Mouse (Mus musculus) cerebellum, adult 18-20 months (tissue): ENCODE data around the gene Camta1.
A peak's percentile ranks its signal among the peaks of the same experiment; 100 is the strongest.

Source experiments
- DNase-seq, 2 experiments: peaks; one replicate each; pipeline ENCODE4 v3.0.0; 2021

The Camta1 gene

DNA sequence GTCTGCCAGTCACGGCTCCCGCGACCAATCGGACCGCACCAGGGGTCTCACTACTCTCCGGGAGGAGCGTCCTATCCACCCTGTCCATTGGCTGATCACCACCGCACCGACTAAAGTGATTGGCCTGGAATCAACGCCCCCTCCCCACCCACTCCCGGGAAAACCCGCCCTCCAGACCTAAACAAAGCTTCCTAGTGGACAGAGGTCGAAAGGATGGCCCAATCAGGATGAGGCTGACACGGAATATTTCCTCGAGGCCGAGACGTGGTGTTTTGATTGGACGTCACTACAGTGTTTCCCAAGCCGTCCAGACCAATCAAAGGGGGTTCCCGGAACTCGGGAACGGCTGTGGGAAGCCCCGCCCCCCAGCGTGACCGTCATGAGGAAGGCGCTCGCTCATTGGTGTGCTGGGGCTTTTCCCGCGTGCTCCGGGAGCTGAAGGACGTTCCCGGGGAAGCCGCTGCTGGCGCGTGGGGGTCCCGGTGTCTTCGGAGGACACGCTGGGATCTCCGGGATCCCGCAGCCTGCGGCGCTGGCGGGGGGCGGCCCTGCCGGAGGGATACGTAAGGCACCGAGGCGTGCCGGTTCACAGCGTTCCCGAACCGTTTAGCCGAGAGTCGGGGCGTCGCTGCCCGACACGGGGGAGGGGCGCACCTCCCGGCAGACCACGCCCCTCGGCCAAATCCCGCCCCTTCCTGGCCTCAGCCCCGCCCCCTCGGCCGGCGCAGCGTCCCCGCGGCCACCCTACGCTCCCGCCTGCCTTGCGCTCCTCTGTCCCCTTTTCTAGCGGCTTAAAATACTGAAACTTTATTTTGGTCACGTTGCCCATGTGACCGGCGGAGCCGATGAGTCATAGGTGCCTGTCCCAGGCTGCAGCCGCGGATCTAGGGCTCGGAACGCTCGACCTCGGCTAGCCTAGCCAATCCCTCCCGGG is at the start of gene Camta1:
Gene Camta1 (minus strand): TSS at position 71 of the 934 bp plus-strand sequence.
- peak; percentile 99 to 100 for DNase-seq

DNA sequence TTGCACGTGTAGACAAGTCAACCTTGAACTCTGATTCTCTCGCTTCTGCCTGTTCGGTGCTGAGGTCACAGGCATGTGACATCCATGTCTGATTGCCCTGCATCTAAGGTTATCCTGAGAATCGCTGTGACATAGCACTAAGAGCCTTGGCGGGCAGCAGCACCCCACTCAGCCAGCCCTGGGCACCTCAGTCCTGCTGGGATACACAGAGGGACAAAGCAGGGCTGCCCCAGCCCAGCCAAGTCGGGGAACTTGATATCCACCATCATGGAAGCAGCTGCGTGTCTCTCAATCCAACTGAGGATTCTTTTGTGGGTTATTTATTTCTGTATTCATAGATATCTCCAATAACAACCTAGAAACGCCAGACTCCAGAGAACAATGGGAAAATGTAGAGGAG is 47.1 kb upstream of the Camta1 start:
- DNase-seq, result no peak

DNA sequence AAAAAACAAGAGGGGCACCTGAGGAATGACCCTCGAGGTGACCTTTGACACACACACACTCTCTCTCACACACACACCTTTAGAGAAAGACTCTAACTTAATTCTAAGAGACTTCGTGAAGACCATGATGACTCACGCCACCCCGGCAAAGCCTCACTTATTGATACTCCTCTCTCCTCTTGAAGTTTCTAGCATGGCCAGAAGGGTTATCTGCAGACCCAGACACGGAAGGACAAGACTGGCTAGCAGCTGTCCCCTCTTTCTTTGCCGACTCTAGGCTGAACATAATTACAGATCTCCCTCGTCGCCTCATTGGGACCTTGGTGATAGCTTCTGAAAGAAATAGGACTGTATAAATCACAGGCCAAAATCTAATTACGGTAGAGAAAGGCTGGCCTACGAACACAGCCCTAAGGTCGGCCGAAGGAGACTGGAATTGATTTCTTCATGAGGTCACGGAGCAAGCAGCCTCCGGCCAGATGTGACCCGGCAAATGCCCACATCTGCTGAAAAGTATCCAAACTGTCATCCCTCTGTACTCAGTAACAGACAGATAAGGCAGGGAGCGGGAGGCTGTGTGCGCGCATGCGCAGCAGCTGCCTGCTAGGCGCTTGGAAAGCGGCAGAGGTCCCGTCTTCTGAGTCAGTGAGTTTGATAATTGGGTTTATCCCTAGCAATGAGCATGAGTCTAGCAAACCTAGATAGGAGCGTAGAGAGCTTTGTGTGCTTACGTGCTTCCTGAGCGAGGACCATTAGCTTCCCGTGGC is 46.1 kb upstream of the Camta1 start:
- no peak for DNase-seq

DNA sequence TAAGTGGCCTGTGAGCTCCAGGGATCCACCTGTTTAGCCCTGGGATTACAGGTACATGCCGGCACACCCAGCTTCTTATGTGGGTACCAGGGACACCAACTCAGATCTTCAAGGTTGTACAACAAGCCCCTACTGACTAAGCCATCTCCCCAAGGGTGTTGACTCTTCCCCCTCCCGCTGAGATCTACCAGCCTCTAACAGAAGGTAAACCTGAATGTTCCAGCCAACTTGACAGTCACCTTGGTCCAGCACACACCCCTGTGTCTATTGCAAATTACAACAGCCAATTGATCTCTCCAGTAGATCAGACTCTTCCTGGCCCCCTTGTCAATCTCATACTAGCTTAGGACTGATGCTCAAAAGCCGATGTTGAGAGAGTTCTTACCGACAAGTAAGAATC is 43.9 kb upstream of the Camta1 start:
- DNase-seq, result no peak

DNA sequence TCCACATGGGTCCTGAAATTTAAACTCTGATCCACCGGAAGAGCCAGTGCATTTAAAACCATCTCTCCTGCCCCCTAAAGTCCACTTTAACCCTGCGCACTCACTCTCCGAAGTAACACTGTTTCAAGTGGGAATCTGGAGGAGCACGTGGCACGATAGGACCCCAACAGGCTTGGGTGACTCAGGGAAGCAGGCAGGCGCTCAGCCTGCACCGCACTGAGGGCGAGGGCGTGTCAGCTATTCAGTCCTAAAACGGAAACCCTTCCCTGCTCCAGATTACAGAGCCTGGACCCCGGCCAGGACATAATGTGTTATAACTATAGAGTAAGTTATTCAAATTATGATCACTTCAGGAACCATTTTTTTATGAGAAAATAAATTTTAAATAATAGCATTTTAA is 42.4 kb upstream of the Camta1 start:
- no peak for DNase-seq

DNA sequence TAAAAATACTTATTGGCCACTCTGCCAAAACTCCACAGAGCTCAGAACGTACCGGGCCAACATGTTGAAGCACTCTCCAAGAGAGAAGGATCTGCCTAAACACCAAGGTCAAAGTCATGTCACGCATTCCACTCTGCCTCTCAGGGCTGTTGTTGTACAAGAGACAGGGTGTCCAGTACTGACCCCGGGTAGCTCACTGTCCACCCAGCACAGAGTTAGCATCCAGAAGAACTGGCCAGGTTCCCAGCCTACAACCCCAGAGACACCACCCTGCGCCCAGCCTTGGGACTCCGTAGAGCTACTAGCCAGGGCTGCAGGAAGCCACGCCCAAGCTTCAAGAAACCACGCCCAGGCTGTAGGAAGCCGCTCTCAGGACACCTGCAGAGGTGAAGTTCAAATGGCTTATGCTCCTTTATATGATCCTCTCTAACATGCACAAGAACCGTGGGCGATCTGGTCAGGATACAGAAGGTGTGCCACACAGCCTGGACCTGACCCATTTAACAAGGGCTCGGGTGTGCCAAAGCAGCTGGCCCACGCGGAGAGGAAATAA is 41.1 kb upstream of the Camta1 start:
- peak; percentile 60 to 66 for DNase-seq

DNA sequence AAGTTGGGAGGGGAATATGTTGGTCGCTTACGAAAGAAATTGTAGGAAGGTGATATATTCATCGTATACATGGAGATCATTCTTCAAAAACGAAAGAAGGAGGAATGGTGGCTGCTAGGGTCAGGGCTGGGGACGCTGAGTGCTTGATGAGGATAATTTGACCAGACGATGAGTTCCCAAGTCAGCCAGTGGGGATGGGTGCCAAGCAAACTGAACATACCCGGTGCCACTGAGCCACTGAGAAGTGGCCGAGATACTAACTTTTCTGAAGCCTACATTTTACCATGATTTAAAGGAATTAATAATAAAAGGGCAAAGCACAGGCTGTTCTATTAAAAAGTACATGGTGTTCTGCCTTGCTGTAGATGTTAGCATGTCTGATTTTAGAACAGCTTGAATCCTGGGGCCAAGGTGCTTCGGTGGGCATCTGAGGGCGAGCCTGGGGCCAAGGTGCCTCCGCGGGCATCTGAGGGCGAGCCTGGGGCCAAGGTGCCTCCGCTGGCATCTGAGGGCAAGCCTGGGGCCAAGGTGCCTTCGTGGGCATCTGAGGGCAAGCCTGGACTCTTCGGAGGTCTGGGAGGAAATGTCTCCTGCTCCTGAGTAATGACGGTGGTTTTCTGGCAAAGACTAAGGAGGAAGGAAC is 40.5 kb upstream of the Camta1 start:
- peak in 1 of 2 experiments; percentile 33 for DNase-seq

DNA sequence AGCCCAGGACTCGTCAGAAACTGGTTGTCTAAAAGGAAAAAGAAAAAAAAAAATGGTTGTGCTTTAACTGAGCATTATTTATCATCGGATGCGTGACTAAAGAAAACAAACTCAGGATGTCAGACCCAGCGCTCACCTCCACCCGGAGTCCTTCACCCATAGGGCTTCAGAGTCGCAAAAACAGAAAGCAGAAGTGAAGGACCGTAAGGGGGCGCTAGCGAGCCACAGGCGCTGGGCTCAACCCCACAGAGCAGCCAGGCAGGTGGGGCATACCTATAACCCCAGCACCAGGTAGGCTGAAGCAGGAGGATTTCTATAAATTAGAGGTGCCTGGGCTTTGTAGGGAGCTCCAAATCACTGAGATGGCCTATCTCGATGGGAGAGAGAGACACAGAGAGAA is 39.7 kb upstream of the Camta1 start:
- DNase-seq, result peak in 1 of 2 experiments; percentile 35

DNA sequence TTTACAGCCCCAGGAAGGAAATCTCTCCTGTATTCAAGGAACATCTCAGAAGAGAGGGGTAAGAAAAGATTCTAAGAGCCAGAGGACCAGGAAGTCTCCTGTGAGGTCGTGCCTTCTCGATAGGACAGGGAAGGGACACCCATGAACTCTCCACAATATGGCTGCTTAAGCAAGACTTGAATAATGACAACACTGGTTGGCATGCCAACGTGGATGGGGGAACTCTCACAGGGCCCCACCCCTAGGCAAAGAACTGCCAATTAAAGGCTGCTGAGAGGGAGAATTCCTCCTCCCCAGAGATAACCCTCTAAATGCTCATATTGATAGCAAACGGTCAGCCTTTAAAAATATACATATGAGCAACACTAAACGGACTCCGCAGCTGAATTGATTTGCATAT is 39.1 kb upstream of the Camta1 start:
- DNase-seq, result no peak

DNA sequence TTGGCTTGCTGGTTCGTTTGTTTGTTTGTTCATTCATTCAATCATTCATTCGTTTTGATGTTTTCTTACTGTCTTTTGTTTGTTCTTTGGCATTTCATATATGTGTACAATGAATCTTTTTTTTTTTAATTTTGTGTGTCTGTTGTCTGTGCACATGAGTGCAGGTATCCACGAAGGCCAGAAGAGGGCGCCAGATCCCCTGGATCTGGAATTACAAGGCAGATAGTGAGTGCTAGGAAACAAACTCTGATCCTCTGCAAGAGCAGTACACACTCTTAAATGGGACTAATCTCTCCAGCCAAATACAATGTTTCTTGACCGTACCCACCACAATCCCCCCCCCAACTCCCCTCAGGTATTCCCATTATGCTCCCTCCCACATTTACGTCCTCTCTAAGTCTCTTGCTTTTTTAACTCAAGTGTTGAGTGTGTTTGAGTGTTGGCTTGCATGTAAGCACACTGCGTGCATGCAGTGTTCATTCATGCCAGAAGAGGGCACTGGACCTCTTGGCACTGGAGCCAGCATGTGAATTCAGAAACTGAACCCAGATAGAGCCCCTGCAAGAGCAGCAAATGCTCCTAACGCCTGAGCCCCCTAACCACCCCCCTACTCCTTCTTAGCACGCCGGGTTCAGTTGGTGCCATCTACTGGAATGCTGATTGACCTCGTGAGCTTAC is 38.2 kb upstream of the Camta1 start:
- DNase-seq, result no peak

DNA sequence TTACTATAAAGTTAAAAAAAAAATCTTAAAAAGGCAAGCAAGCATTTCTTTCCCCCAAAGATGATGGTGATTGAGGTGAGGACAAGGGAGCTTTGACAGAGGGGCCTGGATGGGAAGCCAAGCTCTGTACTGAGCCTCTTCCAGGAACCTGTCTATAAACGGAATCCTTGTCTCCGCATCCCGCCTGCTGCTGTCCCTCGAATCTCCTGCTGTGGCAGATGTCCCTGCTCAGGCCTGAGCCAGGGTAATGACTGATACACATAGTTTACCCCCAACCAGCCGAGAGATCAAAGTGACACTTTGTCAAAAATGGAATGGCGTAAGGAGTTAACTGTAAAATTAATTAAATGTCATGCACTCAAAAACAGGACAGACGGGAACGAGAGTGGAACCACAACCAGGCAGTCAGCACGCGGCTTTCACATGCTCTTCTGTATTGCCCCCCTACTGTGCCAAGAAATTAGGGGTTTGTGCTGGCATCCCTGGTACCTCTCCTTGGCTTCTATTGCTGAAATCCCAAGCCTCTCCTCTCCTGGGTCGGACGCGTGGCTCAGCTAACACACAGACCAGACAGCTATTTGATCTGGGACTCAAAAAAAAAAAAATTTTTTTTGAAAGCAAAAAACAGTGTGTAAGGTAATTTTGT is 37.0 kb upstream of the Camta1 start:
- no peak for DNase-seq

DNA sequence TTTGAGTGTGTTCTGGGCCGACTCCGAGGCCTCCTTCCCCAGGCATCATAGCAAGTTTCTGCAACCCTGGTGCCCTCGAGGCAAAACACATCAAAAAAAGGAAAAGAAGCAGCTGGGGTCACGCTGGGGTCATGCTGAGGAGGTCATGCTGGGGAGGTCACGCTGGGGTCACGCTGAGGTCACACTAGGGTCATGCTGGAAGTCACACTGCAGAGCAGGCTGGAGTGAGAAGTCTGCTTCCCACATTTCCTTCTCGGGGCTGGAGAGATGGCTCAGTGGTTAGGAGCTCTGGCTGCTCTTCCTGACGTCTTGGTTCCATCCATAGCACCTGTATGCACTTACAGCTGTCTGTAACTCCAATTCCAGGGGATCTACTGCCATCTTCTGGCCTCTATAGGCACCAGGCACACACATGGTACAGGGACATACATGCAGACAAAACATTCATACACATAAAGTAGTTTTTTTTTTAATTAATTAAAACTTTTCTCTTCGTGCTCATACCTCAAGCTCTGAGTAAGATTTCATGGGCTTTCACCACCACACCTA is 35.5 kb upstream of the Camta1 start:
- DNase-seq, result no peak

DNA sequence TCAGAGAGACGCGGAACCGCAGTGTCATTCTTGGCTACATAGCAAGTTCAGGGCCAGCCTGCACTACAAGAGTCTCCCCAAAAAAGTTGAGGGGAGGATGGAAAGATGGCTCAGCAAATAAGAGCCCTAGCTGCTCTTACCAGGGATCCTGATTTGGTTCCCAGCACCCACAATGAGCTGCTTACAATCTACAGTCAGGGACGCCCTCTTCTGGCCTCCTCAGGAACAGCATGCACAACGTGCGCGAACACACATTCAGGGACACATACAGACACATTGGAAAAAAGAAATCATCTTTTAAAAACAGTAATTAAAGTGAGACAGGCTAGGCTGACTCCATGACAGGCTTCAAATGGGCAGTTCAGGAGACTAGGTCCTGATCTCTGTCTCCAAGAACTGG is 33.9 kb upstream of the Camta1 start:
- DNase-seq, result no peak

DNA sequence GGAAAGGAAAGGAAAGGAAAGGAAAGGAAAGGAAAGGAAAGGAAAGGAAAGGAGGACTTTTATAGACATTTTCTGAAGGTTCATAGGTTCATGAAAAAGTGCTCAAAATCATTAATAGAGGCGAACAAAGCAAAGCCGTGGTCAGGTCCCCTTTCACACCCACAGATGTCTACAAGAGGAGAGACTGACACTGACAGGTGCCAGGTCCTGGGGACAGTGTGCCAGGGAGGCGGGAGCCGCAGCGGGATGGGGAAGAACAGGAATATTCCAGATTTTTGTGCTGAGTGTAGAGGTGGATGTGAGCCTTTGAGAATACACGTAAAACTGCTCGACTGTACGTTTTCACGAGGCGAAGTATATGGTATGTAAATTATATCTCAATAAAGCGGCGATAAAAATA is 33.2 kb upstream of the Camta1 start:
- DNase-seq, result no peak

DNA sequence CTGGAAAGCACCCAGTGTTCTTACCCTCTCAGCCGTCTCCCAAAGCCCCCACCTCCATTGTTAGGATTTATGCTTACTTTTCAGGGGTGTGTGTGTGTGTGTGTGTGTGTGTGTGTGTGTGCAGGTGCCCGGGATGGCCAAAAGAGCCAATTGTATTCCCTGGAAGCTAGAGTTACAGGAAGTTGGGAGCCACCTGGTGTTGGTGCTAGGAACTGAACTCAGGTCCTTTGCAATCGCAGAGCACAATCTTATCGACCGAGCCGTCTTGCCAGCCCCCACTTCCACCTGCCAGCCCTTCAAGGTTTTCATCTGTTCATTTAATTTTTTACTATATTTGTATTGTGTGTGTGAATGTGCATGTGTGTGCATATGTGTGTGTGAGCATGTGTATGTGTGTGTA is 31.6 kb upstream of the Camta1 start:
- DNase-seq, result no peak

DNA sequence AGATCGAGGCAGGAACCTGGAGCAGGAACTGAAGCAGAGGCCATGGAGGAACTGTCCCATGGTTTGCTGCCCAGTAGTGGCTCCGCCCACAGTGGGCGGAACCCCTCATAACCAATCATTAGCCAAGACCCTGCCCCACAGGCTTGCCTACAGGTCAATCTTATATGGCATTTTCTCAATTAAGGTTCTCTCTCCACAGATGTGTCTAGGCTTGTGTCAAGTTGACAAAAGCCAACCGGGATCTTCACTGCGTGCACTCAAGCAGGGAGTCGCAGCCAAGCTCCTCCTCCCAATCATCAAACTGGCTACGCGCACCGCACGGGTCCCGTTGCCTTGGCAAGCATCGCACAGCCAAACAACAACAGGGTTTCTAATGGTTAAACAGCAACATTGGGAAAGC is 19.9 kb upstream of the Camta1 start:
- DNase-seq, result no peak

DNA sequence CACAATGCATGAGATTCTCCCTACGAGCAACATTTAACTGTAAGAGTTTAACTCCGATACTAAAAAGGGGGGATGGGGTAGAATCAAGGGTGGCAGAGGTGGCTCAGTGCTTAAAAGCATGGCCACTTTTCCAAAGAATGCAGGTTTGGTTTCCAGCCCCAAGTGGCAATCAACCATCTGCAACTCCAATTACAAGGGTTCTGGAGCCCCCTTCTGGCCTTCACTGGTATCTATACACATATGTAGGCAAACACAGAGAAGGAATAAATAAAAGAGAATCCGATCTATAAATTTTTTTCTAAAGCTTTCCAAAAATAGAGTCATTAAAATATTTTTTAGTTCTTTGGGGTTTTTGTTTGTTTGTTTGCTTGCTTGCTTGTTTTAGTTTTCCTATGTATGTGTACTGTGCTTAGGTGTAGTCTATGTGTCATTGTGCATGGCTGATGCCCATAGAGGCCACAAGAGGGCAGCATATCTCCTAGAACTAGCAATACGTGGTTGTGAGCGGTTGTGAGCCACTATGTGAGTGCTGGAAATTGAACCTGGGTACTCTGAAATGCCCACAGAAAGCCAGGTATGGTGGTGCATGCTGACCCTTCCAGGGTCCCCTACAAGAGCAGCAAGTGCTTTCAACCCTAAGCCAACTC is 18.5 kb upstream of the Camta1 start:
- DNase-seq, result no peak

DNA sequence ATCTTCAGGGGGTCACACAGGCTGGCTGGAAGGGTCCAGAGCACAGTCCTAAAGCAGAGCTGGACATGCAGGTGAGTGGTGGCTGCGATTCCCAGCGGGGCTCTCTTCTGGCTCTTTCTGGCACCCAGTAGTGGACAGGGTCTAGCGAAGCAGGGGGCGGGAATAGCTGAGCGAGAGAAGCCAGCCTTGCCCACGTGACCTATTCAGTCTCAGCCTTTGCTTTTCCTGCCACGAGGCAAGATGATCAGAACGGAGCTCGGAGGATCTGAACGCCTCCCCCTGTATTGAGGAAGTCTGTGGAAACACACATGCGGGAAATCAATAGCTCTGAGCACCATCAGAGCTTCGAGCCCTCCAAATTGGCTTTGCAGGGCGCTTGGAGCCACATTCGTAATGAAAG is 14.7 kb upstream of the Camta1 start:
- no peak for DNase-seq

DNA sequence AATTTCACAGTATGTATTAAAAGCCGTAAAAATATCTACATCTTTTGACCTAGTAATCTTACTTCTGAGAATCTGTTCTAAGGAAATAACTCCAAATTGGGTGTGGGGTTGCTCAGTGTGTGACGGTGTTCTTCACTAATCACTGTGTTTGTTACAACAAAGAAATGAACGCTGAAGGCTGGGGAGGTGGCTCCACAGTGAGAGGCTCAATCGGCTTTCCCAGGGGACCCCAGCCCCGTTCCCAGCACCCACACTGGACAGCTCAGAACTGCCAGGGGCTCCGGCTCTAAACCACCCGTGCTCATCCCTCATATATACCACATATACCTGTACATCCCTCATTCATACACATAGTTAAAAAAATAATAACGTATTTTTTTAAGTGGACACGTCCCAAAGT is 1.8 kb upstream of the Camta1 start:
- DNase-seq, result peak; percentile 13 to 31

DNA sequence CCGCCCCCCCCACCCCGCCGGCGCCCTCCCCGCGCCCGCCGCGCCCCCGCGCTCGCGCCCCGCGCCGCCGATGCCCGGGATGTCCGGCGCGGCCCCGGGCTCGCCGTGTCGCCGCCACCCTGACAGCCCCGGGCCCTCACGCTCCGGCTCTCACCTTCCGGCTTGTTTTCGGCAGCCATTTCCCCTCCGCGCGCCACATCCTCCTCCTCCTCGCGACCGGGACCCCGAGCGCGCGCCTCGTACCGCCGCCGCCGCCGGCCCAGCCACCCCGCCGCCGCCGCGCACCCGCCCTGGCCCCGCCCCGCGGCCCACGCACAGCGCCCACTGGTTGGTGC is 238 bp downstream of the Camta1 start:
- DNase-seq, result peak in 1 of 2 experiments; percentile 100
